20 mouse cellular contexts compared by ENCODE assay signal in the genomic region with DNA sequence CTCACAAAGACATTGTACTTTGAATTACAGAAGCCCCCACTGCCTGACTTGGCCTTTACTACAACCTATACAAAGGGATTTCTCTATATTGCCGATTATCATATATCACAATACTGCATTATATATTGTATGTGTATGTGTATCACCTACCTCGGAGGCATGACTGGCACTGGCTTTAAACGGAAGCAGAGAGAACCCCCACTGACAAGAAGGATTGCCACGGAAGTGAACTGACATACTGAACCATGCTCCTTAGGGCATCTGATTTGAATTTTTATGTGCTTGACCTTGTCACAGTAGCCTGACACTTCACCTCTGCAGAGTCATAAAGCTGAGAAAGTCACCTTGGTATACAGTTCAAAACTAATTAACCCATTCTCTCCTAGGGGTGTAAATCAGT. TPM values are rescaled to one million over a fixed set of nuclear protein-coding genes. Genes with fewer than 3 reads are reported as not detected.
A peak's percentile ranks its signal among the peaks of the same experiment; 100 is the strongest.
DNase-seq lines count a peak whose midpoint lies in the region; ATAC-seq lines count a peak whose summit lies in the region.
"Had no signal": no experiment of that assay in that cellular context is flagged by ENCODE, and none has a peak within 500 bp of the region (broad histone marks: within the 10 kb centered on the region; RNA-seq: fewer than 3 reads in every experiment).

No protein-coding gene starts in this region.

- no peak overlapping the region for H3K9ac ChIP-seq in hindbrain, embryonic 12.5 days
- no peak overlapping the region for H3K9ac ChIP-seq in neural tube, embryonic 11.5 days (ENCODE audit: low read length)
- no peak overlapping the region for H3K9ac ChIP-seq in neural tube, embryonic 15.5 days (replicated peaks)
- H3K9ac ChIP-seq: embryonic facial prominence, embryonic 12.5 days; intestine, embryonic 15.5 days had no signal

- H3K27ac ChIP-seq in hindbrain, embryonic 12.5 days, result peak overlapping the region; percentile 74
- H3K27ac ChIP-seq in hindbrain, embryonic 10.5 days, result no peak overlapping the region
- H3K27ac ChIP-seq in neural tube, embryonic 11.5 days (ENCODE audit: low read depth, low read length), result peak overlapping the region; percentile 54; the same call in 1 of the 2 replicates
- H3K27ac ChIP-seq in neural tube, embryonic 15.5 days (replicated peaks), result peak overlapping the region; percentile 54; the same call in 1 of the 2 replicates
- H3K27ac ChIP-seq: embryonic facial prominence, embryonic 12.5 days; intestine, embryonic 15.5 days; macrophage had no signal

- H3K4me2 ChIP-seq in hindbrain, embryonic 12.5 days (replicated peaks), result no peak overlapping the region
- no peak overlapping the region for H3K4me2 ChIP-seq in neural tube, embryonic 11.5 days (ENCODE audit: low read depth)
- H3K4me2 ChIP-seq in neural tube, embryonic 15.5 days, result no peak overlapping the region
- H3K4me2 ChIP-seq: embryonic facial prominence, embryonic 12.5 days; heart, embryonic 11.5 days; intestine, embryonic 15.5 days had no signal

- no peaks in the 10 kb centered on the region for H3K9me3 ChIP-seq in hindbrain, embryonic 12.5 days (replicated peaks)
- 0 out of 2 replicates have a peak, but pooled peaks cover 6% of the 10 kb centered on the region for H3K9me3 ChIP-seq in hindbrain, embryonic 10.5 days
- no peaks in the 10 kb centered on the region for H3K9me3 ChIP-seq in neural tube, embryonic 11.5 days (ENCODE audit: control insufficient read depth, low read length)
- no peaks in the 10 kb centered on the region for H3K9me3 ChIP-seq in neural tube, embryonic 15.5 days (replicated peaks)
- H3K9me3 ChIP-seq: embryonic facial prominence, embryonic 12.5 days; intestine, embryonic 15.5 days had no signal

- H3K27me3 ChIP-seq in hindbrain, embryonic 12.5 days, result no peaks in the 10 kb centered on the region
- H3K27me3 ChIP-seq in hindbrain, embryonic 10.5 days (ENCODE audit: insufficient read depth, poor library complexity, severe bottlenecking), result no peaks in the 10 kb centered on the region
- no peaks in the 10 kb centered on the region for H3K27me3 ChIP-seq in neural tube, embryonic 11.5 days (ENCODE audit: control insufficient read depth, insufficient read depth, low read length)
- no peaks in the 10 kb centered on the region for H3K27me3 ChIP-seq in neural tube, embryonic 15.5 days (replicated peaks)
- H3K27me3 ChIP-seq: embryonic facial prominence, embryonic 12.5 days; intestine, embryonic 15.5 days had no signal

- WGBS in hindbrain, embryonic 12.5 days, result 41% methylated on average over 4 of the region's 4 CpGs
- 64% methylated on average over 4 of the region's 4 CpGs for WGBS in hindbrain, embryonic 10.5 days
- WGBS in neural tube, embryonic 11.5 days, result 42% methylated on average over 4 of the region's 4 CpGs
- WGBS in neural tube, embryonic 15.5 days, result 23% methylated on average over 4 of the region's 4 CpGs

- peaks cover 30% of the 10 kb centered on the region for H3K4me1 ChIP-seq in hindbrain, embryonic 12.5 days
- H3K4me1 ChIP-seq in hindbrain, embryonic 10.5 days (replicated peaks), result peaks cover 26% of the 10 kb centered on the region
- H3K4me1 ChIP-seq in neural tube, embryonic 11.5 days (ENCODE audit: control insufficient read depth, insufficient read depth, low read length), result peaks cover 6% of the 10 kb centered on the region
- H3K4me1 ChIP-seq in neural tube, embryonic 15.5 days, result peaks cover 26% of the 10 kb centered on the region
- H3K4me1 ChIP-seq: embryonic facial prominence, embryonic 12.5 days; intestine, embryonic 15.5 days had no signal

- peak; percentile 58 for ATAC-seq in hindbrain, embryonic 12.5 days (ENCODE audit: low FRiP score)
- ATAC-seq in neural tube, embryonic 11.5 days (ENCODE audit: insufficient read depth, low FRiP score, low TSS enrichment), result peak; percentile 49
- peak; percentile 28; the same call in 1 of the 2 replicates for ATAC-seq in neural tube, embryonic 15.5 days (ENCODE audit: low FRiP score)
- ATAC-seq: intestine, embryonic 15.5 days had no signal

- DNase-seq in hindbrain, embryonic 10.5 days (ENCODE audit: low spot score), result no peak
- no peak for DNase-seq in neural tube, embryonic 11.5 days (ENCODE audit: low spot score)
- DNase-seq in neural tube, embryonic 10.5 days (ENCODE audit: extremely low spot score, low spot score), result no peak
- peak; percentile 38 for DNase-seq in mesoderm, embryonic 11.5 days (ENCODE audit: low read depth, low spot score)
- DNase-seq in embryo, embryonic 11 days, result no peak
- no peak for DNase-seq in lung, postnatal 10 days
- DNase-seq: adrenal gland, adult 2 months; cerebellum, adult 11-12 months; gastrocnemius, postnatal 36 days; heart, postnatal 14 days; kidney, postnatal 25 days; lung, adult 2 months; right cerebral cortex, postnatal 25 days; thymus, postnatal 14 days had no signal

- H3K4me3 ChIP-seq in hindbrain, embryonic 12.5 days, result no peak overlapping the region
- no peak overlapping the region for H3K4me3 ChIP-seq in hindbrain, embryonic 10.5 days
- H3K4me3 ChIP-seq in neural tube, embryonic 11.5 days (ENCODE audit: low read depth, low read length), result no peak overlapping the region
- H3K4me3 ChIP-seq in neural tube, embryonic 15.5 days (replicated peaks), result no peak overlapping the region
- H3K4me3 ChIP-seq: embryonic facial prominence, embryonic 12.5 days; intestine, embryonic 15.5 days had no signal

- H3K36me3 ChIP-seq in hindbrain, embryonic 12.5 days, result no peaks in the 10 kb centered on the region
- H3K36me3 ChIP-seq in hindbrain, embryonic 10.5 days, result peaks cover 19% of the 10 kb centered on the region
- no peaks in the 10 kb centered on the region for H3K36me3 ChIP-seq in neural tube, embryonic 11.5 days (ENCODE audit: control insufficient read depth, insufficient read depth, low read length)
- no peaks in the 10 kb centered on the region; the same call in 1 of the 2 replicates for H3K36me3 ChIP-seq in neural tube, embryonic 15.5 days
- H3K36me3 ChIP-seq: intestine, embryonic 15.5 days had no signal

RNA-seq across cellular contexts. Expression of a gene that starts 29.6 kb away (rescaled TPM):
- 74.7 and 76.9 TPM in 2 replicates for polyA plus RNA-seq in hindbrain, embryonic 12.5 days (2016; fragmentation: Nextera tagmentation; extraction: Ambion mirVana)
- polyA plus RNA-seq in hindbrain, embryonic 10.5 days (2016; fragmentation: Nextera tagmentation; extraction: Ambion mirVana), result 60.8 and 63.2 TPM in 2 replicates
- polyA plus RNA-seq in neural tube, embryonic 11.5 days (2014; fragmentation: Nextera tagmentation; extraction: Ambion mirVana), result 79.6 and 84.7 TPM in 2 replicates
- polyA plus RNA-seq in neural tube, embryonic 15.5 days (2015; fragmentation: Nextera tagmentation; extraction: Ambion mirVana), result 53.2 and 56.8 TPM in 2 replicates

RNA-seq across cellular contexts. Expression of a gene that starts 39.4 kb away (rescaled TPM):
- polyA plus RNA-seq in hindbrain, embryonic 12.5 days (2016; fragmentation: Nextera tagmentation; extraction: Ambion mirVana), result 60.8 and 60.9 TPM in 2 replicates
- polyA plus RNA-seq in hindbrain, embryonic 10.5 days (2016; fragmentation: Nextera tagmentation; extraction: Ambion mirVana), result 51.0 and 59.6 TPM in 2 replicates
- 62.2 and 62.9 TPM in 2 replicates for polyA plus RNA-seq in neural tube, embryonic 11.5 days (2014; fragmentation: Nextera tagmentation; extraction: Ambion mirVana)
- polyA plus RNA-seq in neural tube, embryonic 15.5 days (2015; fragmentation: Nextera tagmentation; extraction: Ambion mirVana), result 36.3 and 40.1 TPM in 2 replicates
